Mouse (Mus musculus): ENCODE results near the gene Pak6.

DNA sequence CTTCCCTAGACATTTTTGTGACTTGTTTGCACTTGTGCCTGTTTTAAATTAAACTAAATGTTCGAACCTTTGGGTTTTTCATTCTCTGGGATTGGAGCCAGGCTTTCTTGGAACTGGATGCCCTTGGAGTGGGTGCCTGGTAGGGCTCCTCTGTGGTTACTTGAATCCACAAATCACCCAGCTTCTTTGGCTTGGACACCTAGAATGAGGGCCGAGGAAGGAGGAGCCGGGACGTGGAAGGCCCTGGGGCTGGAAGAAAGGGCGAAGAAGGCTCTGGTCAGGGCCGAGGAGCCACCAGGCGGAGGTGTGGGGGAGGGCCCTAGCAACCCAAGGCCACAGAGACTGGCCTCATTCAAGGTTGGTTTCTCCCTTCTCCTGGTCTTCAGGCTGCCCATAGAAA is 34.9 kb downstream of the Pak6 start:
- TF ChIP-seq TAL1 (IDR thresholded peaks at IDR 0.05; ENCODE audit: low read length) = no peak
- TF ChIP-seq GATA1 (IDR thresholded peaks at IDR 0.05; ENCODE audit: low read length) = no peak
